Mouse (Mus musculus) hindbrain, embryonic 10.5 days (tissue): Measurements from ENCODE around the gene Shld1. TPM values are rescaled to one million over a fixed set of nuclear protein-coding genes. Genes with fewer than 3 reads are reported as not detected.
A peak's percentile ranks its signal among the peaks of the same experiment; 100 is the strongest.

Experiments
- DNase-seq: peaks from one replicate; pipeline ENCODE4 v3.0.0-alpha.2; 2017; ENCODE audit warnings: low spot score
- H3K27ac ChIP-seq: fragments of 300-500 bp; sonication (generic); 2 replicates; pipeline ENCODE4 v1.5.1; 2016; ENCODE audit warnings: mild to moderate bottlenecking, moderate library complexity
- H3K27me3 ChIP-seq: fragments of 300-500 bp; sonication (generic); 2 replicates; pipeline ENCODE4 v1.6.1; 2016; ENCODE audit warnings: mild to moderate bottlenecking; ENCODE audit not compliant: poor library complexity, insufficient read depth, severe bottlenecking
- H3K36me3 ChIP-seq: fragments of 300-500 bp; sonication (generic); 2 replicates; pipeline ENCODE4 v1.6.1; 2016; ENCODE audit warnings: mild to moderate bottlenecking, moderate library complexity
- H3K4me1 ChIP-seq: fragments of 300-500 bp; sonication (generic); replicated peaks from 2 replicates; pipeline ENCODE4 v1.6.1; 2016; ENCODE audit warnings: mild to moderate bottlenecking
- H3K4me3 ChIP-seq: fragments of 300-500 bp; sonication (generic); 2 replicates; pipeline ENCODE4 v1.5.1; 2016; ENCODE audit warnings: mild to moderate bottlenecking, moderate library complexity
- H3K9me3 ChIP-seq: fragments of 300-500 bp; sonication (generic); 2 replicates; pipeline ENCODE4 v1.6.1; 2016; ENCODE audit warnings: mild to moderate bottlenecking, moderate library complexity
- WGBS: fragments of 180-500 bp; shearing (Covaris S2); methylation state at CpG from one replicate; pipeline ENCODE4 v1.1.7; 2016; 5-methylcytosine and 5-hydroxymethylcytosine counted together
- polyA plus RNA-seq: library from polyadenylated mRNA; unstranded; fragments of >200 nt; fragmentation: Nextera tagmentation; extraction: Ambion mirVana; gene quantifications from 2 replicates; pipeline ENCODE4 v1.2.1, GENCODE M21; 2016

Gene Shld1
- polyA plus RNA-seq, 1 experiment from 2014 or later: 20.1 TPM

DNA sequence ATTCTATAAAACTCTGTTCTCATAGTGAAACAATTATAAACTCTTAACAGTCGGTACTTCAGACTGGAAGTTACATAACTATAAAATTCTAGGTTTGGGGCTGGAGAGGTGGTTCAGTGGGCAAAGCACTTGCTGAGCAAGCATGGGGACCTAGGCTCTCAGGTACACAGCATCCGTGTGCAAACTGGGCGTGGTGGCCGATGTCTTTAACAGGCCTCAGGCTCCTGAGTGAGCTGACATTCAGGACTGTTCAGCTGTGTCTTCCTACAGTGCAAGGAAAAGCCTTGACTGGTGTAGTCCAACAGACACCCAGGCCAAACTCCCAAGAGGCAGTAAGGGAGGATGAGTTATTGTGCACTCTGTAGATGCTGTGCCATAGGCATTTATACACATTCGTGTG, 10.5 kb downstream of the Shld1 start:
- H3K4me1 ChIP-seq: peaks cover 4% of the 10 kb centered on the region; the same call in 1 of the 2 replicates
- no peak for DNase-seq
- H3K27me3 ChIP-seq: no peaks in the 10 kb centered on the region
- no peak overlapping the region for H3K4me3 ChIP-seq
- H3K36me3 ChIP-seq: 0 out of 2 replicates have a peak, but pooled peaks cover 8% of the 10 kb centered on the region
- no peak overlapping the region for H3K27ac ChIP-seq
- no peaks in the 10 kb centered on the region for H3K9me3 ChIP-seq
- 85% methylated on average over 5 of the region's 5 CpGs for WGBS

DNA sequence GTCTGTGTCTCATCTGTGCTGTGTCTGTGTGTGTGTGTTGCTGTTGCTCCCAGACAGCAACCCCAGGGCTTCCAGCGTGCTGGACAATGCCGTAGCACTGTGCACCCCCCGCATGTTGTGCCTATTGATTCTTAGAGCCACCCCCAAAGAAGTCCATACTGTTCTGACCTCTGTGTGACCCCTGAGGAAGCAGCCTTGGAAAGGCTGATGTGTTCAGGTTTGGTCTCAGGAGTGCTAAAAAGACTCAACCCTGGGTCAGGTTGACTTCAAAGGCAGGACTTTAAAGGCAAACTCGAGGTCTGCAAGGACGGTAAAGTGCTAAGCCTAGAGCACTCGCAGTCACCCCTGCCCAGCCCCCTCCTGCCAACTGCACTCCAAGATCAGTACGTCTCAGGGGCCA, 11.0 kb downstream of the Shld1 start:
- Histone ChIP-seq H3K4me3 (no peak overlapping the region), H3K27ac (no peak overlapping the region), H3K36me3 (0 out of 2 replicates have a peak, but pooled peaks cover 8% of the 10 kb centered on the region), H3K9me3 (no peaks in the 10 kb centered on the region), H3K27me3 (no peaks in the 10 kb centered on the region), H3K4me1 (peaks cover 4% of the 10 kb centered on the region; the same call in 1 of the 2 replicates)
- DNase-seq: no peak
- WGBS: 75% methylated on average over 7 of the region's 7 CpGs

DNA sequence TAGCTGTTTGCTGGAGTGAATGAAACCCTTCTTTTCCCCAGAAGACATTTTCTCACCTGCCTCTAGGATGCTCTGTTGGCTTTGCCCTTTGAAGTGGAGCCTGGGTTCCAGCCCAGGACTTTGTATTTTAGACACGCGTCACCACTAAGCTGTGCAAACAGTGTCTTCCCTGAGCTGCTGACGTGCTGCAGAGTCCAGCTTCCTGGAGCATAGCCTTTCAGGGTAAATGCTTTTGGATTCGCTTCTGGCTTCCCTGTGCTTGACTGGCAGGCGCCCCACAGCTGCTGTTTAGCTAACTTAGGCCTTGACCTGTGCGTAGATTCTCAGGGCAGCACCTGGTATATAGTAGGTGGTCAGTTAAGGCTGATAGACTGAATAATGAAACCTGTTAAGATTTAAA, 11.7 kb downstream of the Shld1 start:
- Histone ChIP-seq H3K27me3 (no peaks in the 10 kb centered on the region), H3K9me3 (no peaks in the 10 kb centered on the region), H3K36me3 (0 out of 2 replicates have a peak, but pooled peaks cover 8% of the 10 kb centered on the region), H3K27ac (no peak overlapping the region), H3K4me1 (peaks cover 4% of the 10 kb centered on the region; the same call in 1 of the 2 replicates), H3K4me3 (no peak overlapping the region)
- no peak for DNase-seq
- 81% methylated on average over 6 of the region's 6 CpGs for WGBS

DNA sequence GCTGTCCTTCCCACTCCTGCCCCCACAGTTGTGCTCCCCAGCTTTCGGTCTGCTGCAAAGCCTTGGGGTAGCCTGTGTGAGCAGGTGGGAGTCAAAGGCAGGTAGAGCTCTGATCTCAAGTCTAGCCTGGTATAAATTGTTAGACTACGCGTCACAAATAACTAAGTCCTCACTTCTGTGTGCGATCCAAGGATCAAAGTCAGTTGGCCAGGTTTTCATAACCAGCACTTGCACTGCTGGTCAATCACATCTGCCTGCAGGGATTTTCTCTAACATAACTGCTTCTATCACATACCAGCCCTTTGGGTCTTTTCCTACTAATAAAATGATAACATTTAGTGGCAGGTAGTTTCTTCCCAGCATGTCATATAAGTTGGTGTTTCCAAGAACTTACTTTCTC, 14.2 kb downstream of the Shld1 start:
- Histone ChIP-seq H3K36me3 (0 out of 2 replicates have a peak, but pooled peaks cover under 1% of the 10 kb centered on the region), H3K27me3 (no peaks in the 10 kb centered on the region), H3K4me3 (no peak overlapping the region), H3K4me1 (peaks cover 4% of the 10 kb centered on the region; the same call in 1 of the 2 replicates), H3K27ac (no peak overlapping the region), H3K9me3 (no peaks in the 10 kb centered on the region)
- WGBS: 94% methylated on average over 4 of the region's 4 CpGs
- DNase-seq: no peak

GRCm38 (mm10) chr2:132701451-132701886, 14.7 kb downstream of the Shld1 start:
- Histone ChIP-seq H3K27me3 (no peaks in the 10 kb centered on the region), H3K27ac (no peak overlapping the region), H3K4me1 (peaks cover 4% of the 10 kb centered on the region; the same call in 1 of the 2 replicates), H3K9me3 (no peaks in the 10 kb centered on the region), H3K4me3 (no peak overlapping the region), H3K36me3 (no peaks in the 10 kb centered on the region)
- 24% methylated on average over 7 of the region's 7 CpGs for WGBS
- peak; percentile 65 for DNase-seq

GRCm38 (mm10) chr2:132705251-132705992, 18.7 kb downstream of the Shld1 start:
- Histone ChIP-seq H3K27me3 (no peaks in the 10 kb centered on the region), H3K27ac (no peak overlapping the region), H3K4me1 (peaks cover 4% of the 10 kb centered on the region; the same call in 1 of the 2 replicates), H3K4me3 (no peak overlapping the region), H3K36me3 (no peaks in the 10 kb centered on the region), H3K9me3 (no peaks in the 10 kb centered on the region)
- no peak for DNase-seq
- WGBS: 87% methylated on average over 10 of the region's 10 CpGs

- WGBS: 95% methylated on average over 3 of the region's 3 CpGs
- Histone ChIP-seq H3K27me3 (no peaks in the 10 kb centered on the region), H3K4me3 (no peak overlapping the region), H3K27ac (no peak overlapping the region), H3K9me3 (no peaks in the 10 kb centered on the region), H3K36me3 (peaks cover 5% of the 10 kb centered on the region; the same call in 1 of the 2 replicates), H3K4me1 (peaks cover 4% of the 10 kb centered on the region; the same call in 1 of the 2 replicates)
- DNase-seq: no peak
These were observed 19.6 kb downstream of the Shld1 start for GRCm38 (mm10) chr2:132706309-132706708.

DNA sequence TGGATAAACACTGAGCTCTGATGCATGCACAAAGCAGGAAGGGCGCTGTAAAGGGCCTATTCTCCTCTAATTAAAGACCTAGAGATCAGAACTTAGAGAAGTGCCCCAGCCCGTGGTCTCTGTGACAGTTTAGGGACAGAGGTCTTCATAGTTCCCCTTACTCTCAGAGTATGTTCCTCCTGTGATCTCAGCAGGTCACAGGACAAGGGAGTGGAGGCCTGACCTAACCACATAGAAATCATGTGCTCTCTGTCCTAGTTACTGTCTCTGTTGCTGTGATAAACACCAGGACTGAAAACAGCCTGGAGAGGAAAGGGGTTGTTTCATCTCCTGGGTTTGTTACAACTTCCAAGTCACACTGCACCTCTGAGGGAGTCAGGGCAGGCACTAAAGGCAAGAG, 23.8 kb downstream of the Shld1 start:
- Histone ChIP-seq H3K36me3 (peaks cover 5% of the 10 kb centered on the region; the same call in 1 of the 2 replicates), H3K4me3 (no peak overlapping the region), H3K27me3 (no peaks in the 10 kb centered on the region), H3K4me1 (peaks cover 3% of the 10 kb centered on the region; the same call in 1 of the 2 replicates), H3K27ac (no peak overlapping the region), H3K9me3 (no peaks in the 10 kb centered on the region)
- DNase-seq: no peak
- 72% methylated on average over 2 of the region's 2 CpGs for WGBS

- Histone ChIP-seq H3K4me3 (no peak overlapping the region), H3K27me3 (no peaks in the 10 kb centered on the region), H3K9me3 (no peaks in the 10 kb centered on the region), H3K4me1 (peaks cover 11% of the 10 kb centered on the region), H3K36me3 (peaks cover 5% of the 10 kb centered on the region; the same call in 1 of the 2 replicates), H3K27ac (no peak overlapping the region)
- DNase-seq: no peak
- 91% methylated on average over 8 of the region's 8 CpGs for WGBS
These were observed 25.3 kb downstream of the Shld1 start for GRCm38 (mm10) chr2:132712061-132712460.

DNA sequence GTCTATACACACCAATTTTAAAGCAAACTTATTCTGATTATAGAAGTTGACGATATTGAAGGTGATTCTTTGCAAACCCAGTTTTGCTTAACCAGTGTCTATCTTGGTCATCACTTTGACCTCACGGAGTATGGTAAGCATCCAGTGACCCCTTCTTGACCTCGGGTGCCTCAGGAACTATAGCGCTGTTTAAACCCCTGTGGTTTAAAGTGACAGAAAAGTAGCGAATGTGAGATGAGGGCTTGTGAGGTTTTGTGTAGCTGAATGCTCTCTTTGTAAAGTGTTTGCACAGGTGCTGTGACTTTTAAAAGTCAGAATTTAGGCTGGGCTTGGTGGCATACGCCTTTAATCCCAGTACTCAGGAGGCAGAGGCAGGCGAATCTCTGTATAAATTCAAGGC, 27.8 kb downstream of the Shld1 start:
- Histone ChIP-seq H3K4me3 (no peak overlapping the region), H3K36me3 (peaks cover 5% of the 10 kb centered on the region; the same call in 1 of the 2 replicates), H3K27ac (no peak overlapping the region), H3K9me3 (no peaks in the 10 kb centered on the region), H3K27me3 (no peaks in the 10 kb centered on the region), H3K4me1 (peaks cover 11% of the 10 kb centered on the region)
- DNase-seq: no peak
- WGBS: 84% methylated on average over 7 of the region's 7 CpGs

DNA sequence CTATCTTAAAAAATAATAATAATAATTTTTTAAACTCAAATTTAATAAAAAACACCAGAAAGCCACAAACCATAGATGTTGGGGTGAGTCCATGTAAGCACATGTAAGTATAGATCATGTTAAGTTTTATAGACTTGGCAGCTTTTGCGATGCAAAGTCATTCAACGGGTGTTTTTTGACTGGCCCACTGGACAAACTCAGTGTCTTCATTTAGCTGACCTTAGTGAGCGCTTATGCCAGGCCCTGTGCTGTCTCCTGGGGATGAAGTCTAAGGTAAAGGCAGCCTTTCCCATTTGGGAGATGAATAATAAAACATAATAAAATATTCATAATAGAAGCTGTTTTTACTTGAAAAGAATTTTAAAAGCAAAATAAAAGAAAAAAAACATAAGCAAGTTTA, 28.2 kb downstream of the Shld1 start:
- H3K27ac ChIP-seq: no peak overlapping the region

GRCm38 (mm10) chr2:132715421-132716070, 28.8 kb downstream of the Shld1 start:
- Histone ChIP-seq H3K27ac (peak overlapping the region; percentile 40), H3K36me3 (peaks cover 5% of the 10 kb centered on the region; the same call in 1 of the 2 replicates), H3K4me1 (peaks cover 11% of the 10 kb centered on the region), H3K27me3 (no peaks in the 10 kb centered on the region), H3K9me3 (no peaks in the 10 kb centered on the region), H3K4me3 (no peak overlapping the region)
- DNase-seq: peak; percentile 21
- WGBS: 64% methylated on average over 12 of the region's 12 CpGs

More for the DNA sequence above, 28.2 kb downstream of the Shld1 start:
- Histone ChIP-seq H3K4me1 (peaks cover 11% of the 10 kb centered on the region), H3K36me3 (peaks cover 5% of the 10 kb centered on the region; the same call in 1 of the 2 replicates), H3K4me3 (no peak overlapping the region), H3K9me3 (no peaks in the 10 kb centered on the region), H3K27me3 (no peaks in the 10 kb centered on the region)
- no peak for DNase-seq
- WGBS: 92% methylated on average over 3 of the region's 3 CpGs

GRCm38 (mm10) chr2:132716154-132716553, 29.4 kb downstream of the Shld1 start:
- Histone ChIP-seq H3K27me3 (no peaks in the 10 kb centered on the region), H3K36me3 (no peaks in the 10 kb centered on the region; the same call in 1 of the 2 replicates), H3K9me3 (no peaks in the 10 kb centered on the region), H3K4me3 (no peak overlapping the region), H3K27ac (peak overlapping the region; percentile 40), H3K4me1 (peaks cover 15% of the 10 kb centered on the region)
- peak; percentile 49 for DNase-seq
- WGBS: 39% methylated on average over 5 of the region's 5 CpGs
